Mouse (Mus musculus) lung, postnatal 4 days (tissue): ENCODE results near the gene Knop1.

Experiments used
- DNase-seq, 2 experiments: peaks; one replicate each; pipeline ENCODE4 v3.0.0; 2021

Knop1 gene

GRCm38 (mm10) chr7:118846329-118846728, 9.7 kb downstream of the Knop1 start:
- DNase-seq, result no peak

GRCm38 (mm10) chr7:118845141-118845540, 10.9 kb downstream of the Knop1 start:
- no peak for DNase-seq

GRCm38 (mm10) chr7:118842938-118843337, 13.1 kb downstream of the Knop1 start:
- DNase-seq, result no peak

- no peak for DNase-seq
These were observed 14.3 kb downstream of the Knop1 start for GRCm38 (mm10) chr7:118841796-118842195.

- no peak for DNase-seq
These were observed 14.9 kb downstream of the Knop1 start for GRCm38 (mm10) chr7:118841030-118841745.

GRCm38 (mm10) chr7:118837901-118838300, 18.2 kb downstream of the Knop1 start:
- DNase-seq, result no peak

GRCm38 (mm10) chr7:118827975-118828416, 28.1 kb downstream of the Knop1 start:
- DNase-seq, result no peak

GRCm38 (mm10) chr7:118824451-118824850, 31.6 kb downstream of the Knop1 start:
- DNase-seq, result no peak

- DNase-seq, result no peak
These were observed 34.0 kb downstream of the Knop1 start for GRCm38 (mm10) chr7:118821887-118822556.

- no peak for DNase-seq
These were observed 34.7 kb downstream of the Knop1 start for GRCm38 (mm10) chr7:118821356-118821755.

- no peak for DNase-seq
These were observed 36.4 kb downstream of the Knop1 start for GRCm38 (mm10) chr7:118819666-118820065.

- no peak for DNase-seq
These were observed 38.3 kb downstream of the Knop1 start for GRCm38 (mm10) chr7:118817741-118818140.

- no peak for DNase-seq
These were observed 39.8 kb downstream of the Knop1 start for GRCm38 (mm10) chr7:118816275-118816674.

GRCm38 (mm10) chr7:118813592-118813991, 42.5 kb downstream of the Knop1 start:
- no peak for DNase-seq

GRCm38 (mm10) chr7:118811407-118812106, 44.5 kb downstream of the Knop1 start:
- no peak for DNase-seq

- peak; percentile 49 to 55 for DNase-seq
These were observed 48.2 kb downstream of the Knop1 start for GRCm38 (mm10) chr7:118807899-118808298.

- DNase-seq, result no peak
These were observed 49.2 kb downstream of the Knop1 start for GRCm38 (mm10) chr7:118806631-118807411.

- no peak for DNase-seq
These were observed 52.6 kb downstream of the Knop1 start for GRCm38 (mm10) chr7:118803425-118803824.

- DNase-seq, result no peak
These were observed 54.3 kb downstream of the Knop1 start for GRCm38 (mm10) chr7:118801791-118802190.

GRCm38 (mm10) chr7:118800112-118800734, 55.8 kb downstream of the Knop1 start:
- DNase-seq, result no peak

- peak in 1 of 2 experiments; percentile 17 for DNase-seq
These were observed 57.9 kb downstream of the Knop1 start for GRCm38 (mm10) chr7:118798105-118798570.

GRCm38 (mm10) chr7:118797600-118797999, 58.5 kb downstream of the Knop1 start:
- DNase-seq, result no peak
